Mouse (Mus musculus) WW6 (cell line): ENCODE results near the gene Mfap4.

Source experiments
- DNase-seq: peaks from one replicate; pipeline ENCODE4 v3.0.0-alpha.2; 2013; ENCODE audit warnings: low read depth, low spot score

Gene Mfap4

GRCm38 (mm10) chr11:61484613-61485540 is at the start of gene Mfap4:
Gene Mfap4 (plus strand): TSS chr11:61485431.
- no peak for DNase-seq

- no peak for DNase-seq
These were observed 48.9 kb upstream of the Mfap4 start for GRCm38 (mm10) chr11:61436298-61436697.

- no peak for DNase-seq
These were observed 46.1 kb upstream of the Mfap4 start for GRCm38 (mm10) chr11:61439170-61439569.

- DNase-seq = no peak
These were observed 44.8 kb upstream of the Mfap4 start for GRCm38 (mm10) chr11:61440416-61440815.

- no peak for DNase-seq
These were observed 43.6 kb upstream of the Mfap4 start for GRCm38 (mm10) chr11:61441670-61442069.

GRCm38 (mm10) chr11:61443807-61444206 is 41.4 kb upstream of the Mfap4 start:
- no peak for DNase-seq

- DNase-seq = no peak
These were observed 37.9 kb upstream of the Mfap4 start for GRCm38 (mm10) chr11:61447296-61447695.

- no peak for DNase-seq
These were observed 37.2 kb upstream of the Mfap4 start for GRCm38 (mm10) chr11:61448041-61448440.

- no peak for DNase-seq
These were observed 36.5 kb upstream of the Mfap4 start for GRCm38 (mm10) chr11:61448599-61449225.

GRCm38 (mm10) chr11:61449499-61450292 is 35.5 kb upstream of the Mfap4 start:
- DNase-seq = peak; percentile 59

- no peak for DNase-seq
These were observed 21.2 kb upstream of the Mfap4 start for GRCm38 (mm10) chr11:61464071-61464470.

- DNase-seq = no peak
These were observed 19.8 kb upstream of the Mfap4 start for GRCm38 (mm10) chr11:61465422-61465821.

- DNase-seq = no peak
These were observed 16.7 kb upstream of the Mfap4 start for GRCm38 (mm10) chr11:61468534-61468933.

GRCm38 (mm10) chr11:61469317-61469917 is 15.8 kb upstream of the Mfap4 start:
- DNase-seq = no peak

GRCm38 (mm10) chr11:61470880-61471279 is 14.4 kb upstream of the Mfap4 start:
- no peak for DNase-seq

- DNase-seq = no peak
These were observed 11.6 kb upstream of the Mfap4 start for GRCm38 (mm10) chr11:61473630-61474029.

- DNase-seq = peak; percentile 53
These were observed 8.3 kb upstream of the Mfap4 start for GRCm38 (mm10) chr11:61476786-61477382.

GRCm38 (mm10) chr11:61477566-61478508 is 7.4 kb upstream of the Mfap4 start:
- no peak for DNase-seq

GRCm38 (mm10) chr11:61478788-61479187 is 6.4 kb upstream of the Mfap4 start:
- no peak for DNase-seq
